8 mouse cellular contexts compared by ENCODE assay signal in the genomic region with DNA sequence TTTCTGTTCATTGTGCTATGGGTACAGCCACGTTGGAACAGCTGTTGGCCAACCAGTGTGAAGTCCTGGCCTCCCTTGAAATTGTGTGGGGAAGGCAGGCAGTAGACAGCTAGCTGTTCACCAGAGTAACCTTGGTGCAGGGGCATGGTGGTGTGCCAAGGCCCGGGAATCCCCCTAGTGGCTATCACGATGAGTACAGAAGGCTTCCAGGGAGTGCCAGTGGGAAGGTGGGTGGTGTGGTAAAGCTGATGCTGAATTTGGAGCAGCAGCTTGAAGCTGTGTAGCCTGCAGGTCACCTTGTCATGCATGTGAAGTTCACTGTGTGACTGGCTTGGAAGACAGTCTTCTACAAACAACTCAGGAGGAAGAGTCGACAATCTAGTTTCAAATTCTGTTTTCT. TPM values are rescaled to one million over a fixed set of nuclear protein-coding genes. Genes with fewer than 3 reads are reported as not detected.
DNase-seq lines count a peak whose midpoint lies in the region; ATAC-seq and TF ChIP-seq lines count a peak whose summit lies in the region.

No protein-coding gene starts in this region.

- H3K4me2 ChIP-seq in hindbrain, embryonic 11.5 days (replicated peaks; ENCODE audit: low read depth, low read length): no peak overlapping the region
- H3K4me2 ChIP-seq in limb, embryonic 12.5 days: no peak overlapping the region

- peak; percentile 61; the same call in 1 of the 2 replicates for ATAC-seq in G1E (ENCODE audit: extremely low read depth, insufficient number of reproducible peaks, low FRiP score, poor library complexity, severe bottlenecking)
- no peak for ATAC-seq in hindbrain, embryonic 11.5 days (ENCODE audit: low FRiP score)
- ATAC-seq in limb, embryonic 12.5 days (ENCODE audit: insufficient number of reproducible peaks, insufficient read depth, low FRiP score, low TSS enrichment, low read depth): no peak

- H3K4me1 ChIP-seq in G1E (ENCODE audit: insufficient read depth, low read depth, low read length): no peaks in the 10 kb centered on the region; the same call in 1 of the 2 replicates
- H3K4me1 ChIP-seq in hindbrain, embryonic 11.5 days (replicated peaks; ENCODE audit: control insufficient read depth, insufficient read depth, low read length): peaks cover 6% of the 10 kb centered on the region; the same call in 1 of the 2 replicates
- peaks cover 47% of the 10 kb centered on the region for H3K4me1 ChIP-seq in limb, embryonic 12.5 days (replicated peaks)

- peak; percentile 56 for TF ChIP-seq CTCF in G1E (IDR thresholded peaks at IDR 0.05; ENCODE audit: low read depth, low read length)
- TF ChIP-seq CTCF in brain, embryonic 14.5 days (IDR thresholded peaks at IDR 0.05; ENCODE audit: borderline replicate concordance, extremely low read depth, insufficient read depth, insufficient read length): peak; percentile 59

- no peaks in the 10 kb centered on the region for H3K27me3 ChIP-seq in G1E (ENCODE audit: insufficient read depth, low read length)
- no peaks in the 10 kb centered on the region for H3K27me3 ChIP-seq in hindbrain, embryonic 11.5 days (ENCODE audit: control insufficient read depth, insufficient read depth, low read length)
- no peaks in the 10 kb centered on the region for H3K27me3 ChIP-seq in limb, embryonic 12.5 days

- no peaks in the 10 kb centered on the region for H3K9me3 ChIP-seq in G1E (replicated peaks)
- H3K9me3 ChIP-seq in hindbrain, embryonic 11.5 days (ENCODE audit: control insufficient read depth, low read length): no peaks in the 10 kb centered on the region
- no peaks in the 10 kb centered on the region for H3K9me3 ChIP-seq in limb, embryonic 12.5 days

- no peak overlapping the region for H3K27ac ChIP-seq in hindbrain, embryonic 11.5 days (ENCODE audit: low read depth, low read length)
- peak overlapping the region; percentile 60 for H3K27ac ChIP-seq in limb, embryonic 12.5 days

- no peak overlapping the region for H3K9ac ChIP-seq in hindbrain, embryonic 11.5 days (ENCODE audit: low read depth, low read length)
- H3K9ac ChIP-seq in limb, embryonic 12.5 days (replicated peaks): no peak overlapping the region

- H3K36me3 ChIP-seq in G1E (replicated peaks): peaks cover 45% of the 10 kb centered on the region
- H3K36me3 ChIP-seq in hindbrain, embryonic 11.5 days (ENCODE audit: control insufficient read depth, insufficient read depth, low read length): no peaks in the 10 kb centered on the region
- H3K36me3 ChIP-seq in limb, embryonic 12.5 days: no peaks in the 10 kb centered on the region

- H3K4me3 ChIP-seq in G1E (ENCODE audit: low read depth, low read length): no peak overlapping the region
- no peak overlapping the region for H3K4me3 ChIP-seq in hindbrain, embryonic 11.5 days (ENCODE audit: low read depth, low read length)
- H3K4me3 ChIP-seq in limb, embryonic 12.5 days (replicated peaks): no peak overlapping the region

- TF ChIP-seq POLR2A in brain, embryonic 14.5 days (IDR thresholded peaks at IDR 0.05; ENCODE audit: borderline replicate concordance, extremely low read depth, insufficient read depth, insufficient read length, poor library complexity, severe bottlenecking): no peak

- 25% methylated on average over 4 of the region's 4 CpGs for WGBS in hindbrain, embryonic 11.5 days
- WGBS in limb, embryonic 12.5 days: 33% methylated on average over 4 of the region's 4 CpGs

- peak; percentile 35 for DNase-seq in layer of hippocampus, adult 11-12 months (ENCODE audit: low spot score)
- DNase-seq in layer of hippocampus, adult 9-10 months (ENCODE audit: low spot score): no peak
- peak; percentile 12 for DNase-seq in G1E (ENCODE audit: low spot score)
- peak; percentile 34 for DNase-seq in brain, embryonic 14.5 days (ENCODE audit: low read depth)
- DNase-seq in hindbrain, embryonic 11.5 days (ENCODE audit: low spot score): peak; percentile 32
- DNase-seq in telencephalon, adult 2 months (ENCODE audit: low read depth, low spot score): peak; percentile 68
- DNase-seq in layer of hippocampus, postnatal 36 days: no peak

RNA-seq across cellular contexts. Expression of a gene that starts 32.8 kb away (rescaled TPM):
- 11.0 and 14.9 TPM in 2 replicates for total RNA-seq in G1E (2014; fragmentation: Nextera tagmentation)
- total RNA-seq in G1E (2017): 52.8 and 59.5 TPM in 2 replicates
- 22.4 and 26.5 TPM in 2 replicates for polyA plus RNA-seq in G1E (2012)
- 57.1 and 59.9 TPM in 2 replicates for polyA plus RNA-seq in brain, embryonic 14.5 days (2012; rRNA removed)
- 50.0 and 50.1 TPM in 2 replicates for polyA plus RNA-seq in hindbrain, embryonic 11.5 days (2014; fragmentation: Nextera tagmentation; extraction: Ambion mirVana)
- 33.7 and 35.5 TPM in 2 replicates for polyA plus RNA-seq in limb, embryonic 12.5 days (2016; fragmentation: Nextera tagmentation; extraction: Ambion mirVana)
- 10 to 100 TPM; 47.5 to 54.1 TPM for total RNA-seq in layer of hippocampus, postnatal 36 days (2021)

RNA-seq across cellular contexts. Expression of a gene that starts 34.1 kb away (rescaled TPM):
- 37.4 and 49.6 TPM in 2 replicates for total RNA-seq in G1E (2014; fragmentation: Nextera tagmentation)
- 44.9 and 51.2 TPM in 2 replicates for total RNA-seq in G1E (2017)
- 9.8 and 13.5 TPM in 2 replicates for polyA plus RNA-seq in G1E (2012)
- 40.6 and 41.8 TPM in 2 replicates for polyA plus RNA-seq in brain, embryonic 14.5 days (2012; rRNA removed)
- 36.6 and 38.4 TPM in 2 replicates for polyA plus RNA-seq in hindbrain, embryonic 11.5 days (2014; fragmentation: Nextera tagmentation; extraction: Ambion mirVana)
- polyA plus RNA-seq in limb, embryonic 12.5 days (2016; fragmentation: Nextera tagmentation; extraction: Ambion mirVana): 42.1 and 43.0 TPM in 2 replicates
- 10 to 100 TPM; 57.2 to 57.5 TPM for total RNA-seq in layer of hippocampus, postnatal 36 days (2021)

Comparison
In these comparisons a context has a peak if more than half of its experiments do, and no peak if none do; other contexts are left out.
1. DNase-seq: peak in layer of hippocampus, adult 11-12 months (single experiment), G1E (single experiment), brain, embryonic 14.5 days (single experiment), hindbrain, embryonic 11.5 days (single experiment) and telencephalon, adult 2 months (single experiment); none in layer of hippocampus, adult 9-10 months (single experiment) and layer of hippocampus, postnatal 36 days (0 of 2).